Mouse (Mus musculus): ENCODE results near the gene Gls.

Gls gene

DNA sequence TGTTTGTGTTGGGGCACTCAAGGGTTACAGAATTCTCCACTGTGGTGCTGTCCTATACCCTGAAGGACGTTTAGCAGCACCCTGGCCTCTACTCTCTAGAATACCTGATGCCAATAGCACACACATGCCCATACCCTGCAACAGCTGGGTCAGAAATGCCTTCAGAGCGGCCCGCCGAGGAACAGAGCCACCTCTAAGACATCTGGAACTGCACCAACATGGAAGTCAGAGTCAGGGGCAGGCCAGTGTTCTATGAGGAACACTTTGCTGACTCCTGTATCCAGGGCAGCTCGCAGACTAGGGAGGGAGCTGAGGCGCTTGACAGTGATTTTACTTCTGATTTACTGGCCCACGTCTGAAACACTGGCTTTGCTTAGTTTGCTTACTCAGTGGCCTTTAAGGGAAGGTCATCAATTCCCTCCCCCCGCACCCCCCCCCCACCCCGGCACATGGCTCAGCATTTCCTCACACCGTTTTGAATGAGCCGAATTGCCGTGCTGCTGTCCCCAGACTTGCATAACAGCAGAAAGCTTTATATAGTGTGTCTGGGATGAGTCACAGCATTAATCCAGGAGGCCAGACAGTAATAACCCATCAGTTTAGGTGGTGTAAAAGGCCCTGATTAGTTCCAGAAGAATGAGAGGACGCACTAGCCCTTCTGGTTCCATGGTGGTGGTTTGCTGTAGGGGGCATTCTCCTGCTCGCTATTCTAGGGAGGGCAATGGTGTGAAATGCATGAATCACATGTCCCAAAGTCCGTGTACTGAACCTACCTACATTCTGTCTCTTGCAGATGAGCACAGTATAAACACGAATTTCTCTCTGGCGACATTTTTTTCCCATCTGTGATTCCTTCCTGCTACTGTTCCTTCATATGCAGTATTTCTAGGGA lies 74.3 kb downstream of the Gls start:
- in situ Hi-C loops (cut with MboI, MseI) = loop anchor here in 1 of 2 experiments (10.0 kb wide), 1 partner anchor 46 kb away; no protein-coding TSS in a partner anchor

- in situ Hi-C loops (cut with MboI, MseI) = loop anchor here in 1 of 2 experiments (10.0 kb wide), 1 partner anchor 47 kb away; no protein-coding TSS in a partner anchor
Measured at GRCm38 (mm10) chr1:52158040-52158439, 75.0 kb downstream of the Gls start.

DNA sequence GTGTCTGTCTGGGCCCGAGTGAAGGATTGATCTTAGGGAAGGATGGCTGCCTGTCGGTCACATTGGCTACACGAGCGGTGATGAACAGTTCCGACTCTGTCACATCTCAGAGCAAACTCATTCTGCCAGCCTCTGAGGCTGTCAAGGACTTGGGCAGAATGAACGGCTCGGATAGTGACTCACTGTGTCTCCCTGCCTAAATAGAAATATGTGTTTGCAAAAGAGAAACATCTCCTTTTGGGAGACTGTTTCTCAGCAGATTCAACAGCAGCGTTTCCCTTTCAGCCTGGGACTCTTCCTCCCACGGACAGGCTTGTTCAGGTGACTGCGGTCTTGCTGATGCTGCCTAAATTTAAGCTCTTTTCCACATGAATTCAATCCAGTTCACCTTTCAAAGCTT lies 76.7 kb downstream of the Gls start:
- in situ Hi-C loops (cut with MboI, MseI) = loop anchor here in 1 of 2 experiments (10.0 kb wide), 1 partner anchor 48 kb away; no protein-coding TSS in a partner anchor

GRCm38 (mm10) chr1:52154890-52155289 lies 78.1 kb downstream of the Gls start:
- in situ Hi-C loops (cut with MboI, MseI) = loop anchor here (5.0 to 10.0 kb wide), 2 partner anchors 37 to 50 kb away; no protein-coding TSS in a partner anchor

DNA sequence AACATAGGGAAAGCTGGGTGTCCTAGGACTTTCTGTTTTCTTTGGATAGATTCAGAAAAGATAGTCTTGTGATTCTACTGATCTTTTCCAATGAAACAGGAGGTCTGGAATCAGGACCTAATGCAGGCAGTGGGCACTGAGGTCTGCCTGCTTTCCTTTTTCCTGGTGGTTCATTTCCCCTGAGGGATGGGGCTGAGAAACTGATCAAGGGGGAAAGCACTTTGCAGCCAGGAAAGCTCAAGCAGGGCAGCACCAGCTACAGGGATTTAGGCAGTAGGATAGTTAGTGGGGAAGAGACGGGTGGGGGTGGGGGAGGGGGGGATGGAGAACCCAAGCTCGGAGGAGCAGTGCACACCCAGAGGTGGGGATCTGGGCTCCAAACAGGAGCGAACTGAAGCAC lies 80.1 kb downstream of the Gls start:
- in situ Hi-C loops (cut with MboI, MseI) = loop anchor here (5.0 to 10.0 kb wide), 2 partner anchors 39 to 52 kb away; no protein-coding TSS in a partner anchor

- in situ Hi-C loops (cut with MboI, MseI) = loop anchor here (5.0 to 10.0 kb wide), 2 partner anchors 40 to 52 kb away; no protein-coding TSS in a partner anchor
Measured at GRCm38 (mm10) chr1:52152369-52152768, 80.7 kb downstream of the Gls start.

GRCm38 (mm10) chr1:52151166-52151565 lies 81.9 kb downstream of the Gls start:
- in situ Hi-C loops (cut with MboI, MseI) = loop anchor here (5.0 to 10.0 kb wide), 2 partner anchors 41 to 54 kb away; no protein-coding TSS in a partner anchor

GRCm38 (mm10) chr1:52150676-52151075 lies 82.4 kb downstream of the Gls start:
- in situ Hi-C loops (cut with MboI, MseI) = loop anchor here (5.0 to 10.0 kb wide), 2 partner anchors 42 to 54 kb away; no protein-coding TSS in a partner anchor

DNA sequence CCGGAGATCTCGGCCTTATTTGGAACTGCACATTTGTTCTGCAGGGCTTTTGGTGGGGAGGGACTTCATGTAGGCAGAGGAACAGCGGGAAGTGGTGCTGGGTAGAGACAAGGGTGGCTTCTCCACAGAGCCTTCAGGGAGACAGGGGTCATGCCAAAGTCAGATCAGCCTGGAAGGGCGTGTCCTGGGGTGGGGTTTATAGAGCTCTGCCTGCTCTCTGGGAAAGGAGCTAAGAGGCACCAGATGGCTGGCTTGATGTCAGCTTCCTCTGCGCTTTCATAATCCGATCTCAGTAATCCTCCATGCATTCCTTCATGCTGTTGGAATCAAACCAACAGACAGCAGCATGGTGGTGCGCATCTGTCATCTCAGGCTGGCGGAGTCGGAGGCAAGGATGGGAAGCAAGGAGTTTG lies 83.1 kb downstream of the Gls start:
- in situ Hi-C loops (cut with MboI, MseI) = loop anchor here (5.0 to 10.0 kb wide), 3 partner anchors 42 to 575 kb away; partner anchors contain the start of gene Mfsd6 (in 1 of the 2)

DNA sequence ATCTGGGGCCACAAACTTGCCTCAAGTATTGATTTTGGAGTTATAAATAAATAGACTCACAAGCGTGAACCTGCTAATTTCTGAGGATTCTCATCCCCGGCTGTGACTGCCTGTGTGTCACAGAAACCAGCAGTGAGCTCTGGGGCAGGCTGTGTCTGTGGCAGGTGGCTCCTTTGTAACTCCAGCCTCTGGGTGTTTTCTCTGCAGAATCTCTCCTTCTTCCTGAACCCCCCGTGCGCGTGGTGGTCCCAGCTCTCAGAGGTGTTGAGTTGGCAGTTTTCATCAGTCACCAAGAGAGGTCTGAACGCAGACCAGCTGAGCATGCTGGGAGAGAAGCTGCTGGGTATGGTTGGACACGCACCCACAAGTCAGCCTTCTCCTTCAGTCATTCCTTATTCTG lies 84.3 kb downstream of the Gls start:
- in situ Hi-C loops (cut with MboI, MseI) = loop anchor here in 1 of 2 experiments (10.0 kb wide), 1 partner anchor 576 kb away; the partner anchor contains the start of gene Mfsd6

GRCm38 (mm10) chr1:52148178-52148577 lies 84.9 kb downstream of the Gls start:
- in situ Hi-C loops (cut with MboI, MseI) = loop anchor here in 1 of 2 experiments (10.0 kb wide), 1 partner anchor 577 kb away; the partner anchor contains the start of gene Mfsd6

DNA sequence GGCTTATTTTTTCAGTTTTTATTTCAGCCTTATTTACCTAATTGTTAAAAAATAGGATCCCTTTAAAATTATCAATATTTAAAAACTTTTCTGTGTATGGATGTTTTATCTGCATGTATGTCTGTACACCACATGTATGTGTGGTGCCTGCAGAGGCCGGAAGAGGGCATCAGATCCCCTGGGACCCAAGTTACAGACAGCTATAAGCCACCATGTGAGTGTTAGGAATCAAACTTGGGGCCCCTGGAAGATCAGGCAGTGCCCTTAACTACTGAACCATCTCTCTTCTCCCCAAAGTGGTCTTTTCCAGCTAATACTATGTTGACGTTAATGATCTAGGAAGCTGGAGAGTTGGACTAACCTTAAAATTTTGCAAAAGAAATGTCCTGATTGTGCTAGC lies 85.6 kb downstream of the Gls start:
- in situ Hi-C loops (cut with MboI, MseI) = loop anchor here in 1 of 2 experiments (10.0 kb wide), 1 partner anchor 577 kb away; the partner anchor contains the start of gene Mfsd6

DNA sequence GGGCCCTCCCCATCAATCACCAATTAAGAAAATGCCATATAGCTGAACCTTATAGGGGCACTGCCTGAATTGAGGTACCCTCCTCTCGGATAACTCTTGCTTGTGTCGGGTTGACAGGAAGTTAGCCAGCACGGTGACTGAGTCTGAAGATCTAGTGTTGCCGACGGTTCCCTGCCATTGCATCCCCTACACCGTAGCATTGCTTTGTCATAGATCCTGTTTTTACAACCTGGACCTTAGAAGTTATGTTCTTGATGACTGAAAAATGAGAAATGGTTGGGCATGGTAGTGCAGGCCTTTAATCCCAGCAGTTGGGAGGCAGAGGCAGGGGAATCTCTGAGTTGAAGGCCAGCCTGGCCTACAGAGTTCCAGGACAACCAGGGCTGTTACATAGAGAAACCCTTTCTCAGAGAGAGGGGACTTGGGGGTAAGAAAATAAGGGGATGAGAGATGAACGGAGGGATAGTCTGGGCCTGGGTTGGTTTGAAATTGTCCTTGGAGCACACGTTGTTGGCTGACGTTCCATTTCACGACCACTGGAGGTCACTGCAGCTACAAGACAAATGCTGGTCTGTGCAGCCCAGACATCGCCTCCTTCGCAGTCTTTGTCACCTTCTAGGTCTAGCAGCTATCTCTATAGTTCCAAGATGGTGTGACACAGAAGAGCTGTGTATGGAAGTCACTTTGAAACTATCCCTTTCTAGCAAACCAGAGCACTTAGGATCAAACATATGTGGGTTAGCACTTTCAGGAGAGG lies 86.6 kb downstream of the Gls start:
- in situ Hi-C loops (cut with MboI, MseI) = loop anchor here in 1 of 2 experiments (10.0 kb wide), 1 partner anchor 578 kb away; the partner anchor contains the start of gene Mfsd6

- in situ Hi-C loops (cut with MboI, MseI) = loop anchor here in 1 of 2 experiments (10.0 kb wide), 1 partner anchor 580 kb away; the partner anchor contains the start of gene Mfsd6
Measured at GRCm38 (mm10) chr1:52144907-52145306, 88.1 kb downstream of the Gls start.

- in situ Hi-C loops (cut with MboI, MseI) = loop anchor here in 1 of 2 experiments (10.0 kb wide), 1 partner anchor 581 kb away; the partner anchor contains the start of gene Mfsd6
Measured at GRCm38 (mm10) chr1:52143596-52144156, 89.4 kb downstream of the Gls start.

GRCm38 (mm10) chr1:52143191-52143590 lies 89.8 kb downstream of the Gls start:
- in situ Hi-C loops (cut with MboI, MseI) = loop anchor here in 1 of 2 experiments (10.0 kb wide), 1 partner anchor 582 kb away; the partner anchor contains the start of gene Mfsd6

- in situ Hi-C loops (cut with MboI, MseI) = loop anchor here in 1 of 2 experiments (10.0 kb wide), 1 partner anchor 583 kb away; the partner anchor contains the start of gene Mfsd6
Measured at GRCm38 (mm10) chr1:52142117-52142516, 90.9 kb downstream of the Gls start.

- in situ Hi-C loops (cut with MboI, MseI) = loop anchor here in 1 of 2 experiments (10.0 kb wide), 1 partner anchor 583 kb away; the partner anchor contains the start of gene Mfsd6
Measured at GRCm38 (mm10) chr1:52141482-52141881, 91.5 kb downstream of the Gls start.

- in situ Hi-C loops (cut with MboI, MseI) = loop anchor here in 1 of 2 experiments (10.0 kb wide), 1 partner anchor 584 kb away; the partner anchor contains the start of gene Mfsd6
Measured at GRCm38 (mm10) chr1:52140534-52140933, 92.5 kb downstream of the Gls start.

DNA sequence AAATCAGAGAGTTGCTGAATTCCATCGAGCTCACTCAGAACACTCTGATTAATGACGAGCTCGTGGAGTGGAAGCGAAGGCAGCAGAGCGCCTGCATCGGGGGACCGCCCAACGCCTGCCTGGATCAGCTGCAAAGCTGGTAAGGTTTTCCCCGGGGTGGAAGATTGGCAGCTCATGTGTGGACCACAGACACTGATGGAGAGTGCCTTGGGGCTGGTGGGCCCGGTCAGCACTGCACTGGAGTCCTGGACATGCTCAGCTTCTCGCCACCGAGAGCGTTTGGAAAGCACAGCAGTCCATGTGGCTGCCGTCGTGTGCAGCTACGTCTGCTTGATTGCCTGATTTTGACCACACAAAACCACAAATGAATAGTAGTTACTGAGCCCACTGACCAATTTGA lies 95.7 kb downstream of the Gls start:
- in situ Hi-C loops (cut with MboI, MseI) = no loop called here
